Mouse (Mus musculus) stomach, postnatal 0 days (tissue): ENCODE measurements around the gene Armc3.

ENCODE experiments used
- CTCF ChIP-seq: IDR thresholded peaks from 2 replicates; pipeline ENCODE4 v1.5.1; 2016; ENCODE audit warnings: antibody characterized with exemption, low read depth, mild to moderate bottlenecking, moderate library complexity
- EP300 ChIP-seq: optimal IDR thresholded peaks from 2 replicates; pipeline ENCODE3; 2016; ENCODE audit warnings: antibody characterized with exemption

DNA sequence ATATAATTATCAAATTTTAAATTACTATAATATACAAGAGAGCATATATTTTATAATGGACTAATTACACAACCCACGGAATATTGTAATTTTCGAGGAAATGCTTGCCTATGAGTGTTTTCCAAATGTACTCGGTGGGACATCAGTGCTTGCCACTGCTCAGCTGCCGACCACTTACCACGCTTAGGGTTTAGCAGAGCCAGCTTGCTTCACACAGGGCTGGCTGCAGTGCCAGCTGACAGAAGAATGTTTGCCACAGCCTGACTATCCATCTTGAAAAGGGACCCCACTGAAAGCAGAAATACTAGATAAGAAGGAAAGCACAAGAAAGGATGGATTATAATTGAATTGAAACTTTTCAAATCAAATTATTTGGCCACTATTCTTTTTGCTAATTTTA lies 39.6 kb upstream of the Armc3 start:
- TF ChIP-seq CTCF, result no peak
- TF ChIP-seq EP300, result no peak
